Mouse (Mus musculus) kidney, adult 2 months (tissue): ENCODE data around the gene Kif1a. TPM values are rescaled to one million over a fixed set of nuclear protein-coding genes. Genes with fewer than 3 reads are reported as not detected.

Experiments
- DNase-seq: peaks from one replicate; pipeline ENCODE4 v3.0.0; 2021
- H3K27ac ChIP-seq: fragments of 200-500 bp; 2 replicates; pipeline ENCODE4 v1.5.1; 2012; ENCODE audit warnings: low read depth, low read length, control low read depth, inconsistent platforms; ENCODE audit not compliant: insufficient read depth
- H3K27me3 ChIP-seq: fragments of 200-500 bp; replicated peaks from 2 replicates; pipeline ENCODE4 v1.6.1; 2012; ENCODE audit warnings: mild to moderate bottlenecking, moderate library complexity, low read length, inconsistent platforms; ENCODE audit not compliant: control insufficient read depth, insufficient read depth
- H3K36me3 ChIP-seq: fragments of 200-500 bp; 2 replicates; pipeline ENCODE4 v1.6.1; 2012; ENCODE audit warnings: mild to moderate bottlenecking, moderate library complexity, low read length, inconsistent platforms; ENCODE audit not compliant: control insufficient read depth, insufficient read depth
- H3K4me1 ChIP-seq: fragments of 200-500 bp; 2 replicates; pipeline ENCODE4 v1.6.1; 2011; ENCODE audit warnings: low read length; ENCODE audit not compliant: control insufficient read depth, insufficient read depth
- H3K4me3 ChIP-seq: fragments of 200-500 bp; 2 replicates; pipeline ENCODE4 v1.5.1; 2011; ENCODE audit warnings: mild to moderate bottlenecking, low read depth, low read length, control low read depth; ENCODE audit not compliant: insufficient read depth
- CTCF ChIP-seq: fragments of 200-500 bp; conservative IDR thresholded peaks from 2 replicates; pipeline ENCODE4 v1.5.1; 2011; ENCODE audit warnings: low read depth, mild to moderate bottlenecking, control low read depth, low read length, moderate library complexity, mixed read lengths; ENCODE audit not compliant: insufficient read depth, insufficient read length
- POLR2A ChIP-seq: fragments of 200-500 bp; IDR thresholded peaks from one replicate; pipeline ENCODE4 v1.6.1; 2011; ENCODE audit warnings: low read depth, low read length, control low read depth
- WGBS: fragments of 180-500 bp; shearing (Covaris S2); methylation state at CpG from one replicate; pipeline ENCODE4 v1.1.7; 2018; 5-methylcytosine and 5-hydroxymethylcytosine counted together
- polyA plus RNA-seq: library from polyadenylated mRNA; depleted of rRNA; stranded (reverse); fragments of >200 nt; gene quantifications from 2 replicates; pipeline ENCODE4 v1.2.3, GENCODE M21; 2012

The Kif1a gene
- polyA plus RNA-seq, 1 experiment: 1.3 TPM

DNA sequence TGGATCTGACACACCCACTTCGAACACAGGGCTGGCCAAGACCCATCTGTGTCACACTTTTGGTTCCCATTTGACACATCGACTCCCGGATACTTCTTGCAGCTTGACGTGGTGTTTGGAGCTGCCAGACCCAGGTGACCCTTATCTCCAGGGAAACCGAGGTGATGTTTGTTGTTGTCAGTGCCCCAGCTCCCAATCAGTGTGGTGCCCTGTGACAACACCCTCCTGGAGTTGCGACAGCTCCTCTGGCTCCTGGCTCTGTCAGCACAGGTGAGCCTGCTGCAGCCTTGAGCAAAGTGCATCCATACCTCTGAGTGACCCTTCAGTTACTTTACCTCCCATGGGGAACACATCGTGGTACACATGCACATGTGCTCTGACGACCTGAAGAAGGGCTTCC is 30.9 kb upstream of the Kif1a start:
- TF ChIP-seq POLR2A (no peak), CTCF (no peak)
- no peaks in the 10 kb centered on the region for H3K36me3 ChIP-seq
- H3K27me3 ChIP-seq: no peaks in the 10 kb centered on the region
- H3K4me3 ChIP-seq: no peak overlapping the region
- no peaks in the 10 kb centered on the region for H3K4me1 ChIP-seq
- H3K27ac ChIP-seq: no peak overlapping the region
- DNase-seq: no peak
- WGBS: 64% methylated on average over 8 of the region's 8 CpGs

DNA sequence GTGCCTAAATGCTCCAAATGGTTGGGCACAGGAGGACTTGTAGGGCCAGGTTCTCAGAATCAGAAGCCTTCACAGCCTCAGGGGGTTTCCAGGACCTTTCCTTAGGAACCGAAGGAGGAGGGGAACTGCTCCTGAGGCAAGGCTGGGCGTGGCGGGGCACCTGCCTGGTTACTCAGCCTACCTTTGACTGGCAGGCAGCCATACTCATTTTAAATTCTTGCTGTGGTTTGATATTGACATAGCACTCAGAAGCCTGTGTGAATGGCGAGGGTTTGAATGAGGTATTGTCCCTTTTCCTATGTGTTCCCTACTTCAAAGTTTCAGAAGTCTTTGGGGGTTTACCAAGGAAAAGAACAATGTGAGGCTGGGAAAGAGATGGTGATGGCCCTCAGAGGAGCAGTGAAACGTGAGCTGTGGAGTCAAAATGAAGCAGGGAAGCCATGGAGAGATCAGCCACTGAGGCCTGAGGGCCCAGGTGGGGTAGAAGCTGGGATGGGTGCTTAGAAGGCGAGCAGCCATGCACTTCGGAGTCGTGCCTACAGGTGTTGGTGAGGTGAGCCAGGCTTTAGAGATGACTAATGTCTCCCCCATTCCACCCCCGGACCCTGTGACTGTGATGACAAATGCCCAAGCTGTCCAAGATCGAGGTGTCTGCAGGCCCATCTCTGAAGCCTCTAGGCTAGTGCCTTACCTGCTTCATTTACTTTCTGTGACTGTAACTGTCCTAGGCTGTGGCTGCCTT is 28.7 kb upstream of the Kif1a start:
- H3K27ac ChIP-seq: no peak overlapping the region
- no peaks in the 10 kb centered on the region for H3K27me3 ChIP-seq
- no peak overlapping the region for H3K4me3 ChIP-seq

DNA sequence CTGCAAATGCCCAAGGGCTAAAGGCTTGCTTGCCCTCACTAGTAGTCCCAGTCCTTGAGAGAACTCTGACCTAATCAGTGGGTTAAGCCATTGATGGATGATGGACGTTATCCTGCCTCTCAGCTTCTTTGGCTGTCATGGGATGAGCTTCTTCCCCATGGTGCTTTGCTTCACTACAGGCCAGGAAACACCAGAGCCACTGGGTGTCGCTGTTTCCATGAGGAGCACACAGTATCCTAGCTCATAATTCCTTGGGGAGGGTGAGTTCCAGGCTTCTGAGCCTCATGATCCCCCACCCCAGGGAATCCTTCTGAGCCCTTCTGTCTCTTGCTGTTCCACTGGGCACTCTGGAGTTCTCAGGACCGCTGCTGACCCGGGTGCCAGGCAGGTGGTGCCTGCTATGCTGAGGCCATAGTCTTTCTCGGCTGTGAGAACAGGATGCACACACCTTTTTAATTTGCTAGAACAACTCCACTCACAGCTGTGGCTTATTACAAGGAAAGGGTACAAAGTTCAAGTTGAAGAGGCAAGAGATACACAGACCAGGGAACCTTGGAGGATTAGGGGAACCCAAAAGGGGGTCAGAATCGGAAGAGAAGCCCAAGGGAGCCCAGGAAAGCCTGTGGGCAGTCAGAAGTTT is 27.1 kb upstream of the Kif1a start:
- no peaks in the 10 kb centered on the region for H3K36me3 ChIP-seq
- H3K4me1 ChIP-seq: no peaks in the 10 kb centered on the region
- TF ChIP-seq CTCF (peak; percentile 82), POLR2A (no peak)
- peak; percentile 51 for DNase-seq
- WGBS: 25% methylated on average over 6 of the region's 6 CpGs
- no peaks in the 10 kb centered on the region for H3K27me3 ChIP-seq
- no peak overlapping the region for H3K27ac ChIP-seq
- no peak overlapping the region for H3K4me3 ChIP-seq

More for the DNA sequence above, 28.7 kb upstream of the Kif1a start:
- TF ChIP-seq CTCF (no peak), POLR2A (no peak)
- peak; percentile 35 for DNase-seq
- no peaks in the 10 kb centered on the region for H3K4me1 ChIP-seq
- no peaks in the 10 kb centered on the region for H3K36me3 ChIP-seq
- 70% methylated on average over 10 of the region's 10 CpGs for WGBS

DNA sequence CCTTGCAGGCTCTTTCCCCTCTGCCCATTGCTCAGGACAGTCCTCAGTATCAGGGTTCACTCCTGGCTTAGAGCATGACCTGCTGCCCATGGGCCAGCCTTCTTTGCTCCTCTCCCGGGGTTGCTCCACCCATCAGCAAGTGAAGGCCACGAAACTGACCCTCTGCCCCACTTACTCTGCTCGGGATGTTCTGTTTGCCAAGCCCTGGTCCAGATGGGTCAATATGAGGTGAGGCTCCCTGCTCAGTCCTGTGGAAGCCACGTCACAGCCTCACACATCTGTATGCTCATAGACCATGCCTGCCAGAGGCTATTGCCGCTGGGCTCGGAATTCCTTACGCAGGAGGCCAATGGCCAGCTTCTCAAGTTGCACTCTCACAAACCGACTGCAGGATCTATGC is 26.5 kb upstream of the Kif1a start:
- no peak overlapping the region for H3K4me3 ChIP-seq
- 71% methylated on average over 8 of the region's 8 CpGs for WGBS
- no peak for TF ChIP-seq POLR2A
- no peak for TF ChIP-seq CTCF
- H3K27me3 ChIP-seq: no peaks in the 10 kb centered on the region
- no peaks in the 10 kb centered on the region for H3K4me1 ChIP-seq
- no peak for DNase-seq
- H3K27ac ChIP-seq: no peak overlapping the region
- H3K36me3 ChIP-seq: no peaks in the 10 kb centered on the region

DNA sequence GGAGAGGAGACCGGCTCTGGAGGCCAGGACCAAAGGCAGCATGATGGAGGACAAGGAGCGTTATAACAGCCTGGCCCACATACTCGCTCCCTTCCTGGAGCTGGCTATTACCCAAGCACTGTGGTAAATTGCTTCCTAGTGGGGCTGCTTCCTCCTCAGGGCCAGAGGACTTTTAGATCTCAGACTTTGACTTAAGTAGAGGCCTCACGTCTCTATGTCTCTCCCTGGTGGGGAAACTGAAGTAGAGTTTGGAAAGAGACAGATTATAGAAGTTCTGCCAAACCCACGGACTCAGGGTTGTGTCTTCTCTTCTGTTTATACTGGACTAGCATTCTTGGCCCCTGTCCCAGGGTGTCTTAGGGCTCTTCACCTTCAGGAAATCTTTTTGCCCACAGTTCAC is 23.5 kb upstream of the Kif1a start:
- H3K4me3 ChIP-seq: no peak overlapping the region
- TF ChIP-seq CTCF: no peak
- H3K36me3 ChIP-seq: no peaks in the 10 kb centered on the region
- no peak overlapping the region for H3K27ac ChIP-seq
- H3K4me1 ChIP-seq: no peaks in the 10 kb centered on the region
- DNase-seq: peak; percentile 9
- H3K27me3 ChIP-seq: no peaks in the 10 kb centered on the region
- WGBS: 52% methylated on average over 5 of the region's 5 CpGs

DNA sequence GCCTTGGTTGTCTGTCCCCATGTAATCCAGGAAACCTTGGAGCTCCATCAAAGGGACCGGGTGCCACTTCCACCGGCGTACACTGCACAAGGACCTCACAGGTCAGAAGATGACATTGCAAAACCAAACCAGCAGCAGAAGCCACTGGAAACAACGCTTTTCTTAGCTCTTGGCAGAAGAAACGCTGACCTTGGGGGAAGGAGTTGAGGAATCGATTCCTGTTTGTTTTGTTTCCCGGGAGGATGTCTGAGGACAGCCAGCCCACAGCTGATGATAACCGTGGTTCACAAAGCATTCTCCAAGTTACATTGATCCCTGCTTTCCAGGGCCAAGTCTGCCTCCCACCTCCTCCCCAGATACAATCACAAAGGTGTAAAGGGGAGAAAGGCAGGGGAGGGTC is 22.3 kb upstream of the Kif1a start:
- DNase-seq: no peak
- WGBS: 53% methylated on average over 8 of the region's 8 CpGs

DNA sequence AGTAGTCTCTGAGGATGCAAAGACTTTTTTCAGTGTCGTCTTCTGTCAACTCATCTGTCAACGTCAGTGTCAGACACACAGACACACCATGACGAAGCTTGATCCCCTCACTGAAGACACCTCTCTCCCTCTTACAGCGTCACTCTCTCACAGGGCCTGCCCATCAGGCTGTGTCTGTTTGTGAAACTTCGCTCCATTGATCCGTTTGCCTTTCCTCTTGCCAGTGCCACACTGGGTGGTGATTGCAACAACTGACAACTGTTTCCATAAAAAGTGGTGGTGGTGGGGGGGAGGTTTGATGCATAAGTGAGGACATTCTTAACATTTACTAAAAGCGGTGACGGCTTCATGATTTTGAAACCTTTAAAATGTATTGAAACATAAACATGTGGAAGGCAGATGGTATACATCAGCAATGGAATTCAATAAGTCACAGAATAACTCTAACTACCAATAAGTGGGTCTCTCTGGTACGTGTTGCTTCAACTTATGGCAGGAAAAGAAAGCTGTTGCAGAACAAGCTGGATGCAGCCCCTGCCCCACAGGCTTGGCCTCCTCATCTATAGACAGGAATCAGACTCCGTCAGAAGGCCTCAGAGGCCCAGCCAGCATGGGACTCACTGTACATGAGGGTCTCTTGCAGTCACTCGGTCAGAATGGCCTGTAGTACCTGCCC is 21.6 kb upstream of the Kif1a start:
- WGBS: 90% methylated on average over 11 of the region's 11 CpGs
- no peak for TF ChIP-seq CTCF
- TF ChIP-seq POLR2A: no peak
- no peak overlapping the region for H3K27ac ChIP-seq
- no peaks in the 10 kb centered on the region for H3K27me3 ChIP-seq
- DNase-seq: no peak
- no peak overlapping the region for H3K4me3 ChIP-seq
- no peaks in the 10 kb centered on the region for H3K4me1 ChIP-seq
- no peaks in the 10 kb centered on the region for H3K36me3 ChIP-seq

More for the DNA sequence above, 22.3 kb upstream of the Kif1a start:
- Histone ChIP-seq H3K27me3 (no peaks in the 10 kb centered on the region), H3K4me1 (no peaks in the 10 kb centered on the region), H3K36me3 (no peaks in the 10 kb centered on the region), H3K4me3 (no peak overlapping the region), H3K27ac (no peak overlapping the region)
- TF ChIP-seq POLR2A (no peak), CTCF (no peak)
